Mouse (Mus musculus) lung, embryonic 16.5 days (tissue): ENCODE results near the gene Tm4sf19. TPM values are rescaled to one million over a fixed set of nuclear protein-coding genes. Genes with fewer than 3 reads are reported as not detected.

ENCODE experiments used
- ATAC-seq: fragments of 200-750 bp; cut with Nextera tagmentation; 2 replicates; pipeline ENCODE4 v1.8.0; 2017; ENCODE audit warnings: low read depth, mild to moderate bottlenecking, moderate library complexity
- H3K27ac ChIP-seq: fragments of 300-500 bp; sonication (generic); 2 replicates; pipeline ENCODE4 v1.5.1; 2014; ENCODE audit warnings: mild to moderate bottlenecking, control low read depth, low read length
- H3K27me3 ChIP-seq: fragments of 300-500 bp; sonication (generic); 2 replicates; pipeline ENCODE4 v1.6.1; 2014; ENCODE audit warnings: low read depth, low read length, mixed read lengths; ENCODE audit not compliant: control insufficient read depth, insufficient read depth
- H3K36me3 ChIP-seq: fragments of 300-500 bp; sonication (generic); 2 replicates; pipeline ENCODE4 v1.6.1; 2014; ENCODE audit warnings: low read length; ENCODE audit not compliant: control insufficient read depth, insufficient read depth
- H3K4me1 ChIP-seq: fragments of 300-500 bp; sonication (generic); replicated peaks from 2 replicates; pipeline ENCODE4 v1.6.1; 2014; ENCODE audit warnings: low read length, mixed read lengths; ENCODE audit not compliant: control insufficient read depth, insufficient read depth
- H3K4me2 ChIP-seq: fragments of 300-500 bp; sonication (generic); 2 replicates; pipeline ENCODE4 v1.6.1; 2014; ENCODE audit warnings: low read depth, low read length, control low read depth
- H3K4me3 ChIP-seq: fragments of 300-500 bp; sonication (generic); 2 replicates; pipeline ENCODE4 v1.5.1; 2014; ENCODE audit warnings: mild to moderate bottlenecking, low read length, control low read depth
- H3K9ac ChIP-seq: fragments of 300-500 bp; sonication (generic); 2 replicates; pipeline ENCODE4 v1.6.1; 2014; ENCODE audit warnings: low read length, control low read depth
- H3K9me3 ChIP-seq: fragments of 300-500 bp; sonication (generic); 2 replicates; pipeline ENCODE4 v1.6.1; 2016; ENCODE audit warnings: low read length; ENCODE audit not compliant: control insufficient read depth
- WGBS: fragments of 180-500 bp; shearing (Covaris S2); extraction: QIAGEN DNeasy Blood & Tissue Kit; methylation state at CpG from one replicate; pipeline ENCODE4 v1.1.7; 2014; 5-methylcytosine and 5-hydroxymethylcytosine counted together
- polyA plus RNA-seq: library from polyadenylated mRNA; unstranded; fragments of >200 nt; fragmentation: Nextera tagmentation; extraction: Ambion mirVana; gene quantifications from 2 replicates; pipeline ENCODE4 v1.2.1, GENCODE M21; 2015

Tm4sf19 gene
- polyA plus RNA-seq, 1 experiment from 2014 or later: not detected

- no peak for ATAC-seq
- Histone ChIP-seq H3K36me3 (peaks cover 9% of the 10 kb centered on the region), H3K4me2 (no peak overlapping the region), H3K4me1 (no peaks in the 10 kb centered on the region; the same call in 1 of the 2 replicates), H3K27ac (no peak overlapping the region), H3K27me3 (no peaks in the 10 kb centered on the region), H3K9me3 (no peaks in the 10 kb centered on the region), H3K4me3 (no peak overlapping the region), H3K9ac (no peak overlapping the region)
Measured at GRCm38 (mm10) chr16:32456086-32456485, 55.8 kb downstream of the Tm4sf19 start.

DNA sequence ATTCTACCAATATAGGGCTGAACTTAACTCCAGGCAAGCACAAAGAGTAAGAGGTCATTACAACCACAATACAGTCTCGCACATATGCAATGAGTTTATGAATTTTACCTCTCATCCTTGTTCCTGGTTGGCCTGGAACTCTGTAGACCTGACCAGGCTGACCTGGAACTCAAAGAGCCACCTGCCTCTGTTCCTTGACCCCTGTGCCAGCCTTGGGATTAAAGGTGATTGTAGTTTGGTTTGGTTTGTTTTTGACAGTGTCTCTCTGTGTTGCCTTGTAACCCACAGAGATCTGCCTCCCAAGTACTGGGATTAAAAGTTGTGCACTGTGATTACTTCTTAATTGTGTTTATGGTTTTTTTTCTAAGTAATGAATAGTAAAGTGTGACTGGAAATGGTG lies 56.5 kb downstream of the Tm4sf19 start:
- no peak for ATAC-seq
- Histone ChIP-seq H3K4me2 (no peak overlapping the region), H3K4me1 (no peaks in the 10 kb centered on the region; the same call in 1 of the 2 replicates), H3K4me3 (no peak overlapping the region), H3K27ac (no peak overlapping the region), H3K27me3 (no peaks in the 10 kb centered on the region), H3K36me3 (peaks cover 9% of the 10 kb centered on the region), H3K9me3 (no peaks in the 10 kb centered on the region), H3K9ac (no peak overlapping the region)
- 95% methylated on average over 1 of the region's 1 CpGs for WGBS

Other genes starting within 250 kb of the Tm4sf19 start
- gene Nrros, start 234.9 kb upstream of the Tm4sf19 start, polyA plus RNA-seq: 45.8 and 51.1 TPM in 2 replicates
- 0.28 TPM in 1 of 2 replicates, not detected in the other for gene Bex6, start 220.7 kb upstream of the Tm4sf19 start, polyA plus RNA-seq
- 5.0 and 5.2 TPM in 2 replicates for gene Fbxo45, start 153.3 kb upstream of the Tm4sf19 start, polyA plus RNA-seq
- 19.0 and 19.8 TPM in 2 replicates for gene Wdr53, start 153.3 kb upstream of the Tm4sf19 start, polyA plus RNA-seq
- 0.18 TPM in 1 of 2 replicates, not detected in the other for gene Smco1, start 129.0 kb upstream of the Tm4sf19 start, polyA plus RNA-seq
- gene Rnf168, start 123.0 kb upstream of the Tm4sf19 start, polyA plus RNA-seq: 26.3 and 26.9 TPM in 2 replicates
- gene Ubxn7, start 68.2 kb upstream of the Tm4sf19 start, polyA plus RNA-seq: 22.5 and 25.4 TPM in 2 replicates
- 30.1 and 31.8 TPM in 2 replicates for gene Tctex1d2, start 19.2 kb downstream of the Tm4sf19 start, polyA plus RNA-seq
- 46.4 and 53.9 TPM in 2 replicates for gene Pcyt1a, start 30.4 kb downstream of the Tm4sf19 start, polyA plus RNA-seq
- gene Slc51a, start 87.4 kb downstream of the Tm4sf19 start, polyA plus RNA-seq: 0.28 and 0.55 TPM in 2 replicates
- not detected in 2 replicates for gene Zdhhc19, start 95.8 kb downstream of the Tm4sf19 start, polyA plus RNA-seq
- 57.3 and 58.4 TPM in 2 replicates for gene Tfrc, start 208.4 kb downstream of the Tm4sf19 start, polyA plus RNA-seq
- 15.4 and 18.0 TPM in 2 replicates for gene Tnk2, start 243.4 kb downstream of the Tm4sf19 start, polyA plus RNA-seq